Mouse (Mus musculus) kidney, postnatal 10 days (tissue): ENCODE data around the gene Olfr24.
"Not testable (repeated sequence)": the region's sequence is repeated elsewhere in the genome, so short reads cannot be mapped to it uniquely, and the experiment has no call there.

Experiments used
- DNase-seq: peaks from one replicate; pipeline ENCODE4 v3.0.0; 2021; ENCODE audit warnings: mixed read lengths

Olfr24 gene

DNA sequence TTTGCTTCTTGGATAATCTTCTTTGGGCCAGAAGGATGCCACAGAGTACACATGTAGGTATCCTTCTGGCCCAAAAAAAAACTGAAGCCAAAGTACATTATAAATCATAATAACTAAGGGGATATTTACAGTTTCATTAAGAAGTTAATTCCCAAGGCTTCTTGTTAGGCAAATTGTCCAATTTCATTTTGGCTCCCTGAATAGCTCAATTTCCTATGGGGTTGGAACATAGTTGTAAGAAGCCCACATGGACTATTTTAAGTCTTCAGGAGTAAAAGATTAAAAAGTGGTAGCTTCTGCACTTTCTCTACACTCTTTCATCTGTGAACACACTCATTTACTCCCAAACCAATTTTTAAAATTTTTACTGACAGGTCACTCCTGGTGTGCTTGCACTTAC, at the start of gene Olfr24:
TSS of gene Olfr24 (minus strand) at position 101 of the 400 bp plus-strand sequence.
- no peak for DNase-seq

DNA sequence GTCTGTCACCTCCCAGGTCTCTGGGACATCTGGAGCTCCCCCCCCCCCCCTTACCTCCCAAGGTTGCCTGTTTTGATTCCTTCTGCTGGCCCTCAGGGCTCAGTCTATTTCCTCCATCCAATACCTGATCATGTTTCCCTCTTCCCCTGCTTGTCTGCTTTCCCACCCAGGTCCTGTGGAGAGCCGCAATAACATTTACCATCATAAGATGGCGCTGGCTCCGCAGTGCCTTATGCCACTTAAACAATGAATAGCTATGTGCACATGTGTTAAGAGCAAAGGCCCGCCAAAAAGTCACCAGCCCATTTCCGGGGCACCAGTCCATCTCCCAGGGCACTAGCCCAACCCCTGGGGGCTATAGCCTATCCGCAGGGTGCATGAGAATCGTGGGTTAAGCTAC, 21.5 kb upstream of the Olfr24 start:
- DNase-seq, result no peak

DNA sequence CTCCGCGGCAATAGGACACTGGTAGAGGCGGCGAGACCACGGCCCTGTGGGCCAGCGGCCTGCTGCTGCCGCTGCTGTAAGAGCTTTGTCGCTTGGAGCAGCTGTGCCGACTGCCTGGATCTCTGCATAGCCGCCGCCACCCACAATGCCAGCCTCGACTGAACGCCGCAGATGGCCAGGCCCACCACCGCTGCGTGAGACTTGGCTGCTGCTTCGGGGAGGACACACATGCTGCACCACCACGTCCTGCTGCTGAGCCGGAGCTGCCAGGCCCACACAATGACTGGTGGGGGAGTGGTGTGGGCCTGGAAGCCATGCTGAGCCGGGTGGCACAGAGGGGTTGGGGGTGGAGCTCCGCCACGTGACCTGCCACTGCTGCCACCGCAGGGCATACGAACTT, 15.7 kb upstream of the Olfr24 start:
- DNase-seq, result peak; percentile 4

DNA sequence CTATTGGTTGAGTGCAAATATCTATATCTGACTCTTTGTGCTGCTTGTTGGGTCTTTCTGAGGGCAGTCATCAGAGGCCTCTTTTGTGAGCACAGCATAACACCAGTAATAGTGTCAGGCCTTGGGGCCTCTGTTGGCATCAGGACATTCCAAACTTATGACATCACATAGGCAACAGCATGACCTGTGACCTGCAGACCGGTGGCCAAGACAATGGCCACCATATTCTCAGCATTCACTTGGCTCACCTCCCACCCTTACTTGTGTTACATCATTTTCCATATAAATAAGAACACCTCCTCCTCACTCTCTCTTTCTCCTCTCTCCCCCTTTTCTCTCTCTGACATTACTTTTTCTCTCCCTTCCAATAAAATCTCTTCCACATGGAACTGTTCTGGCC, 15.2 kb upstream of the Olfr24 start:
- DNase-seq, result no peak

- DNase-seq, result no peak
Measured at GRCm38 (mm10) chr9:18755595-18755994, 8.2 kb downstream of the Olfr24 start.

GRCm38 (mm10) chr9:18744639-18745038, 19.2 kb downstream of the Olfr24 start:
- DNase-seq, result peak; percentile 7

DNA sequence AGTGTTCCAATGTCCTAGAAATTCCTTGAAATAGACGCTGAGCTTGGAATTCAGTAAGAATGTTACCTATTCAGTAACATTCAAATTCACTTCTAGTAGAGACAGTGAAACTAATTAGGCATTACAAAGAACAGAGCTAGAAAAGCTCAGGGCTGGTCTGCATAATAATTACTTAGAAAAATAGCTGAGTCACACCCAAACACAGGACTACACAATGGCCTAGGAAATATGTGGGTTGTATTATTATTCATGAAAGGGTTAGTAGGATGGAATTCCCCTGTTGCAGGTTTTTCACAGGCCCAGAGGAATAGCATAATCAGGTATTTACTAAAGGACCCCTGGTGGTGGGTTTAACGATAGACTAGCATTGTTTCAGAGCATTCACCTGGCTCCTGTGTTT, 29.6 kb downstream of the Olfr24 start:
- not testable (repeated sequence) for DNase-seq

DNA sequence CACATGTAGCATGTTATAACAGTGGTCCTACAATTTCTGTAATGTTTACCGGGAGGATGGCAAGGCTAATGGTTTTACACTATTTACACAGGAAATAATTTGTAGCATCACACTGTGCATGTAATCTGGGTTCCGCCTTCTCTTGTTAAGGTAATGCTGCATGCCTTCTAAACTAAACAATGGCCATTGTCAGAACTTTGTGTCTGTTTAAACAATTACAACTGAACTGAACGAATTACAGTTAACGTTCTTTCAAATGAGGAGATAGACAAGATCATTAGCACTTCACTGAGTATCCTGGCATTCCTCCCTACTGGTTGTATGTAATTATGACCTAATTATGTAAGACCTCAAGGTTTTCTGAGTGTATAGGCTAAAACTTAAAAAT, 41.1 kb downstream of the Olfr24 start:
- DNase-seq, result no peak

- DNase-seq, result peak; percentile 4
Measured at GRCm38 (mm10) chr9:18721931-18722711, 41.7 kb downstream of the Olfr24 start.

DNA sequence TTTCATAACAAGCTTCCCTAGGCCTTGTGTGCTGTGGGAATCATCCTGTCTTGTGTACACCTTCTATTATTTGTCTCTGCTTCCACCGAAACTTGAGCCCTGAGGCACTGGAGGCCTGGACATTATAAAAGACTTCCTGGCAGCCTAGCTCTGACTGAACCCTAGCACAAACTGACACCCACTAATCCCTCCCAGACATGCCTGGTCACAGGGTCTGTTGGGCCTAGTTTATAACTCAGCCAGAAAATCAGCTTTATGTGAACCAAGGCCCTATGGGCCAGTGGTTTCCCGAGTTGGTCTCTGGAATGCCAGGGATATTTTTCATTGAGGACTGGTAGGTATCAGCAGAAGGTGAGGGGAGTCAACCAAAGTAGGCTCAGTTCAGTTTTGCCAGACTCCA, 42.8 kb downstream of the Olfr24 start:
- no peak for DNase-seq

DNA sequence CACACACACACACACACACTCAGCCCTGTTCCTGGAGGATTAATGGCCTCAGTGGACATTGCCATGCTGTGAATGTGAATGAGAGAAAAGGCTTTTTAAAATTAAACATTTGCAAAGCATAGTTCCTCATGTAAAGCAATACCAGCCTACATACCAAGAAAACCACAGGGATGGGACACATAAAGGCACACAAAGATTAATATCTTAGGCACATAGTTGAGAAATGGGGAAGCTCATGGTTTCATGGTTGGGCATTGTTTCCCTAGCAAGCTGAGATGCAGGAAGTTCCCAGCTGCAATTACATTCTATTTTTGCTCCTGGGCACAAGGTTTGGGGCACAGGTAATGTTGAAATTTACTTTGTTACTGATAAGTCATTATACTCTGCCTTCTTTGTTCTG, 58.2 kb downstream of the Olfr24 start:
- no peak for DNase-seq
